Mouse (Mus musculus) retina, adult 2 months (tissue): ENCODE measurements around the gene Gls.

ENCODE experiments used
- DNase-seq: peaks from one replicate; pipeline ENCODE4 v3.0.0-alpha.2; 2012; ENCODE audit warnings: low read depth, low spot score

Gls gene

DNA sequence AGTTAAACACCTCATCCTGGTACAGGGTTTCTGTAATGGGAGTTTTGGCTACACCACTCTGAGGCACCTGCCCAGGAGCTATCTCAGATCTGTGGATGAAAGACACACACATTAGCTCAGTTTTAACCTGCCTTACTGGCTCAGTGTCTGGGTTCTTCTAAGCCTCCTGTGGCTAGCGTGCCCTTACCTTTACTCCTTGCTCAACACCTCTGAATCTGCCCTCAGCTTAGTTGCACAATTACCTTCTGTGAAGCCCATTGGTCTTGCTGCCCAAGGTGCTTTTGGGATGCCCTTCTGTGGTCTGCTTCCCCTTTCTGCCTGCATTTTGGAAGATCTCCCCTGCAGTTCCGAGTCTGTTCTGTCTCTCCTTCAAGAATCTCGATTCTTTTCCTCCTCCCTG, 108.2 kb downstream of the Gls start:
- no peak for DNase-seq

DNA sequence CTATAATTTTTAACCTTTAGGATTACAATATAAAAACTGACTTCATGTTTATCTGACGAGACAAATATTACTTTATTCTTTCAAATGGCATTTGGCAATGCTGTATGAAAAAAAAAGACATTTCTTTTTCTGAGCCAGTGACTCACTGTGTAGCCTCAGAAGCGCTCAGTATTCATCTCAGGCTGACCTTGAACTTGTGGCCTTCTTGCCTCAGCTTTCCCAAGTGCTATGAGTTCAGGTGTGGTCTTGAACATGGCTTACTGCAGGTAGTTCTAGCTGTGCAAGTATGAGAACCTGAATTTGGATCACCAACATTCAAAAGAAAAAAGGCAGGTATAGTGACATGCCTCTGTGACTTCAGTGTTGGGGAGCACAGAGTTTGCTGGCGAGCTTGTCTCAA, 112.0 kb downstream of the Gls start:
- DNase-seq = no peak

DNA sequence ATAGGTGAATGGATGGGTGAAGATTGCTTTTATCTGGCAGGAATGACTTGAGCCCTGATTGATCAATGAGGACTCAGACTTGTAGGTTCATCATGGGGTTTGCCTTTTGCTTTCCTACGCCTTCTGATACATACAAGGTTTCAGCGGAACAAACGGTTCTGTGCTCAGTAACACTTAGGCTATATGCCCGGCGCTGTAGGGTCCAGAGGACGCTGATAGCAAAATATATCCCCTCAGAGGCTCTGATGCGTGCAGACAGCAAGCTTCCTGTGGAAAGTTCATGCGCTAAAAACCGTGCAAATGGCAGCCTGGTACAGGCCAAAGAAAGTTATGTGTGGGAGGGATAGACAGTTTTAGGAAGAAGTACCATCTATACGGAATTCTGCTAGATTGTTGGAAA, 112.8 kb downstream of the Gls start:
- DNase-seq = no peak

DNA sequence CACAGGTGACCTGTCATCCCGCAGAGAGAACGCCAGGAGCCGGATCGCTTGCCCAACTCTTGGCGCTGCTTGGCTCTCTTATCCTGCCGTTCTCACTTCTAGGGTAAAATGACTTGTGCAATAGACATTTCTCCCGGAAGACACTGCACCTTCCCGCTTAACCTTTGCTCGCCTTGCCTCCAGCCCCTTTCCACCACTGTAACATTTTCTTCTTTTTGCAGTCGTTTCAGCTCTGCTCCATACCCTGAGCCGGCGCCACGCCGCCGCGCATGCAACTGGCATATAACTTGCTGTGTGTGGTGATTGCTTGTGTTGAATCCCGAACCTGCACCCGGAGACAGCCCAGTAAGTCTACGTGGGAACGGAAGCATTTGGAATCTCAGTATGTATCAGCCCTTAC, 113.3 kb downstream of the Gls start:
- DNase-seq = no peak

DNA sequence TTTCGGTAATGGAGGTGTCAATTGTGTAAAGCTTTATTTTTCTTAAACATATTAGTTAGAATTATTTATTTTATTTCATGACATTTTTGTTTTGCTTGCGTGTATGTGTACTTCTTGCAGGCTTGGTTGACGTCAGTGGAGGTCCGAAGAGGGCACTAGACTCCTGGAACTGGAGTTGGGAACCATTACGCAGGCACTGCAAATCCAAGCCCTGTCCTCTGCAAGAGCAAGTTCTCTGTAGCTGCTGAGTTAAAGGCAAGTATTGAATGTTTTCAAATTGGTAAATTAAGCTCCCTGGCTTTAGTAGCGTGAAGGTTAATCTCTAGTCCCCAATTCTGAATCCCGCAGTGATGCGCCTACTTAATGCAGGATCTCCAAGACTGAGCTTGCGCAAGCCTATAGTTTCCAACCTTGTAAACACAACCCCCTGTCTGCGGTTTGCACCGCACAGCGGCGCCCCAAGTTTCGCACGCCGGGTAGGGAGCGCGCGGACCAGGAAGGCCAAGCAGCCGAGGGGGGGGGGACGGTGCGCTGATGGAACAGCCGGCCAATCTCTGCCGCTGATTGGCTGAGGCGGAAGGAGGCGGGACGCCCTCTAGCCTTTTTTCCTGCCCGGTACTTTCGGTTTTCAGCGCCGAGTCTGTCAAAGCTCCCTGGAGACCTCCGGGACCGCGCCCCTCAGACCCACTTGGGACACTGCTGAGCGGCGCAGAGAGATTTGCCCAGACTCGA, 114.0 kb downstream of the Gls start, which contains the start of gene Stat1:
Gene Stat1, plus strand, starts transcription at position 581 of the 732 bp plus-strand sequence.
- DNase-seq = peak; percentile 81

DNA sequence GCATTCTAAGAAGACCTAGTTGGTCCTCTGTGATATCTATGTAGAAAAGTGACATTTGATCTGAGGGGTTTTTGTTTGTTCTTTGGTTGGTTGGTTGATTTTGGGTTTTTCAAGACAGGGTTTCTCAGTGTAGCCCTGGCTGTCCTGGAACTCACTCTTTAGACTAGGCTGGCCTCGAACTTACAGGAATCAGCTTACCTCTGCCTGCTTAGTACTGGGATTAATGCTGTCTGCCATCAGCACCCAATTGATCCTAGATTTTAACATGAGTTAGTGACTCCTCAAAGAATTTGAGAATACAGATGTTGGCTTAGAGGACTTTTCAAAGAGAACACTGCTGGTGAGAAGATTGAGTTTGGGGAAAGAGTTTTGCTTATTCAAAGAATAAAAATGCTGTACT, 115.3 kb downstream of the Gls start:
- no peak for DNase-seq

DNA sequence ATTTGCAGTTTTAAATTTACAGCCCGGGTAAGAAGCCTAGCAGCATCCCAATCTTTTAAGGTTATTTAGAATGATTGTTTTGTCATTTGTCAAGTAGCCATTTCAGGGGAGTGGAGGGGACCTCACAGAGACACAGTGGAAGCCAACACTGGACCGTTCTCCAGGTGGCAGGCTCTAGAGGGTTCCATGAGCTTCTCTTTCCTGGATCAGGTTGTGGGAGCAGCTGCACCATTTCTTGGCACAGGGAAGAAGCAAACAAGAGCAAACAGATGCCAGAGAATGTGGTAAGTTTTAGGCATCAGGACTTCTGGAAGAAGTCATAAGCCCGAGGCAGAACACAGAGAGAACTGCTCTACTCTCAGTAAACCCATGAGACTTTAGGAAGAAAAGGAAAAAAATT, 116.6 kb downstream of the Gls start:
- DNase-seq = no peak

DNA sequence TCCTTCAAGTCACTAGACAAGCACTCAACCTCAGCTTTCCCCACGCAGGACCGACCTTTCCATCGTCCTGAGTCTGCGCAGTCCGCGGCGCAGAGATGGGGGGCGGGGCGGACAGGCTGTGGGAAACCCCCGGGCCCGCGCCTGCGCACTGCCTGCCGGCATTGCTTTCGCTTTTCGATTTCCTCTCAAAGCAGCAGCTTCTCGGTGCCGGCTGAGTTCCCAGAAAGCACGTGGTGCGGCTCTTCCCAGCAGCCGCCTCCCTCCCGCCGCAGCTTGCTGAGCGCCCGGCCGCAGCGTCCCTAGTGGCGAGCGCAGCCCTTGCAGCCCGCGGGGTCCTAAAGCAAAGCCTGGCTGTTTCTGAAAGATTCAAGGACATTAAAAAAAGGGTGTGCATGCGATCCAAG, 119.4 kb downstream of the Gls start:
- DNase-seq = peak; percentile 90
